Mouse (Mus musculus): ENCODE data around the gene Mipol1.
A peak's percentile ranks its signal among the peaks of the same experiment; 100 is the strongest.

The Mipol1 gene

GRCm38 (mm10) chr12:57545371-57546241 is 315.4 kb downstream of the Mipol1 start:
- peak; percentile 56 for DNase-seq (ENCODE audit: low read depth, low spot score)
